Mouse (Mus musculus): ENCODE results near the gene 4632433K11Rik. TPM values are rescaled to one million over a fixed set of nuclear protein-coding genes. Genes with fewer than 3 reads are reported as not detected.
"Not testable (repeated sequence)": the region's sequence is repeated elsewhere in the genome, so short reads cannot be mapped to it uniquely, and the experiment has no call there.

4632433K11Rik gene
- polyA plus RNA-seq, 1 experiment, result not detected

DNA sequence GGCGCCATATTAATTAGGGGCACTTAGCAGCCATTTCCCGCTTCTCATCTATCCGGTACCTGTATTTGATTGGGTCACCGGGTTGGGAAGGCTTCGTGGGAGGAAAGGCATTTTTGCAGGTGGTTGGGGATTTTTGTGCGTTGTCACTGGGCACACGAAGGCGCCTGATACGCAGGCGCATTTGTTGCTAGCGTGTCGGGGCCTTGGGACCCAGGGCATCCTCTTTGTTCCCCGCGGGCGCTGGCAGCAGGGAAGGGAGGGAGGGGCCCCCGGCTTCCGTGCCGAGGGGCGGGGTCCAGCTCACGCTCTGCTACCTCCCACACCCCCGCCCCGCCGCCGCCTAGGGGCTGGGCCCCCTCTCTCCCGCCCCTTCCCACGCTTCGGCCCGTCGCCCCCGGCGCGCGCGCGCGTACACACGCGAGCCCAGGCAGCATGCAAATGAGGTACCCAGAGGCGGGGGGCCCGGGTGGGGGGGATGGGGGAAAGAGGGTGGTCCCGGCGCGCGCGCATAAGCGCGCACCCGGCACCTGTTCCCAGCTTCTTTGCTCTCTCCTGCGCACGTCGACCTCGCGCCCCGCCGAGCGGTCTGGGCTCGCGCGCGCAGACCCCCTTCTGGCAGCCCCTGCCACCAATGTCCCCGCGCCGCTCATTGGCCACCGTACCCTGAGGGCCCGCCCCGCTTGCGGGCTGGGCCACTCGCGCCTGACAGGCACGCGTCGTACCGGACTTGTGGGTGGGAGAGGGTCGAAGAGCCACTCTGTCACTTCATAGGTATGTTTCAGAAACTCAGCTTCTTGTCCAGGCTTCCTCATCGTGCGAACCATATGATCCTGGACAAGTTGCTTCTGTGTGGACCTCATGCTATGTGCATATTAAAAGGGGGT lies 18.6 kb upstream of the 4632433K11Rik start, which contains the start of gene Gm44973:
Gene Gm44973 (plus strand): TSS at position 379 of the 884 bp plus-strand sequence.
- TF ChIP-seq CTCF (IDR thresholded peaks at IDR 0.05; ENCODE audit: control insufficient read depth, insufficient read depth, insufficient replicate concordance, low read depth, low read length) (no peak), POLR2A (IDR thresholded peaks at IDR 0.05; ENCODE audit: control insufficient read depth, low read depth, low read length) (peak; percentile 33; the same call in 1 of the 2 replicates)
- H3K36me3 ChIP-seq (ENCODE audit: control insufficient read depth, insufficient read depth, low read length), result no peaks in the 10 kb centered on the region
- peak within 1 kb of the TSS; percentile 92 for H3K4me3 ChIP-seq (ENCODE audit: control insufficient read depth, low read depth, low read length)
- H3K27me3 ChIP-seq (ENCODE audit: control insufficient read depth, insufficient read depth, low read length), result no peaks in the 10 kb centered on the region
- H3K4me1 ChIP-seq (ENCODE audit: control insufficient read depth, insufficient read depth, low read length), result peaks cover 4% of the 10 kb centered on the region
- peak within 1 kb of the TSS; percentile 94 for H3K27ac ChIP-seq (ENCODE audit: control insufficient read depth, insufficient read depth, low read depth, low read length)

DNA sequence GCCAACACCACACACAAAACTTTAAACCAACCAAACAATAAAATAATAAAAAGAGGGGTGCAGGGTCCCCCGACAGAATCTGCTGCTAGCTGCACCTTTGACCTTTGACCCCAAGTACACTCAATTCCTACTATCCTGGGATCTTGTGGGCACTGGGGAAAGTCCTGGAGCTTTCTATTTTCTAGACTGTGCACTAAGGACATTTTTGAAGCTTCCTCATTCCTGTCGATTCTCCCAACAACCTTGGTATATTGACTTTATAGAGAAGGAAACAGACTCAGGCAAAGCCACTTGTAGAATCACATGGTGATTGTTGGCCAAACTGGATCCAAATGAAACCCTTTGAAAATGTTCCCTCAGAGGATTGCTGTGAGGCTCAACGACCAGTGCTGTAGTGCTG lies 17.9 kb upstream of the 4632433K11Rik start:
- H3K4me3 ChIP-seq (ENCODE audit: control insufficient read depth, low read depth, low read length), result peak overlapping the region; percentile 90
- TF ChIP-seq POLR2A (IDR thresholded peaks at IDR 0.05; ENCODE audit: control insufficient read depth, low read depth, low read length), result no peak
- TF ChIP-seq CTCF (IDR thresholded peaks at IDR 0.05; ENCODE audit: control insufficient read depth, insufficient read depth, insufficient replicate concordance, low read depth, low read length), result no peak
- no peaks in the 10 kb centered on the region for H3K36me3 ChIP-seq (ENCODE audit: control insufficient read depth, insufficient read depth, low read length)
- H3K4me1 ChIP-seq (ENCODE audit: control insufficient read depth, insufficient read depth, low read length), result peaks cover 4% of the 10 kb centered on the region
- no peaks in the 10 kb centered on the region for H3K27me3 ChIP-seq (ENCODE audit: control insufficient read depth, insufficient read depth, low read length)
- peak overlapping the region; percentile 90 for H3K27ac ChIP-seq (ENCODE audit: control insufficient read depth, insufficient read depth, low read depth, low read length)

DNA sequence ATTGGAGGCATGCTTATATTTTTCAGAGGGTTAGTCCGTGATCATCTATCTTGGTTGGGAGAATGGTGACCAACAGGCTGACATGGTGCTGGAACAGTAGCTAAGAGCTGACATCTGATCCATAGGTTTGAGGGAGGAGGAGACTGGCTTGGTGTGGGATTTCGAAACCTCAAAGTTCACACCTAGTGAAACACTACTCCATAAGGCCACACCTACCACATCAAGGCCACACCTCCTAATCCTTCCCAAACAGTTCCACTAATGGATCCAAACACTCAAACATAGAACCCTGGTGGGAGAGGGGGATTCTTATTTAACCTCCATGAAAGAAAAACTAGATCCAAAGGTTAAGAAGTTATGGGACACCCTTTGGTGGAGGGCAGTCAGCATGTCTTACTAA lies 17.0 kb upstream of the 4632433K11Rik start:
- no peak overlapping the region for H3K27ac ChIP-seq (ENCODE audit: control insufficient read depth, insufficient read depth, low read depth, low read length)
- no peaks in the 10 kb centered on the region for H3K27me3 ChIP-seq (ENCODE audit: control insufficient read depth, insufficient read depth, low read length)
- TF ChIP-seq CTCF (IDR thresholded peaks at IDR 0.05; ENCODE audit: control insufficient read depth, insufficient read depth, insufficient replicate concordance, low read depth, low read length) (no peak), POLR2A (IDR thresholded peaks at IDR 0.05; ENCODE audit: control insufficient read depth, low read depth, low read length) (no peak)
- no peak overlapping the region for H3K4me3 ChIP-seq (ENCODE audit: control insufficient read depth, low read depth, low read length)
- H3K4me1 ChIP-seq (ENCODE audit: control insufficient read depth, insufficient read depth, low read length), result peaks cover 4% of the 10 kb centered on the region
- H3K36me3 ChIP-seq (ENCODE audit: control insufficient read depth, insufficient read depth, low read length), result no peaks in the 10 kb centered on the region

DNA sequence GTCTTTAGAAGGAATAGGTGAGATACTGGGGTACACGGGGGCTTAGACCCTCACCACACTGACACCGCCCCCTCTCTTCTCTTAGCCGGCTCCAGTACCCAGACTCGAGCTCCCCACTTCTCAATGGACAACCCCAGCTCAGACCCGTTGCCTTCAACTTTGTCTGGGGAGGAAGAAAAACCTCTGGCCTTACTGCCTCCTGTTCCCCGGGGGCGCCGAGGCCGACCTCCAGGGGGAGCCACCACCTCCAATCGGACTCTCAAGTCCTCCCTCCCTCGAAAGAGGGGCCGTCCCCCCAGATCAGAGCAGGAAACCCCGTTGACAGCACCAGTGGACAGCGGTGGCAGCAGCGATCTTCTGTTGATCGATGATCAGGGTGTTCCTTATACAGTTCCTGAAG lies 16.6 kb upstream of the 4632433K11Rik start:
- H3K4me1 ChIP-seq (ENCODE audit: control insufficient read depth, insufficient read depth, low read length), result peaks cover 4% of the 10 kb centered on the region
- H3K27ac ChIP-seq (ENCODE audit: control insufficient read depth, insufficient read depth, low read depth, low read length), result no peak overlapping the region
- H3K4me3 ChIP-seq (ENCODE audit: control insufficient read depth, low read depth, low read length), result no peak overlapping the region
- TF ChIP-seq CTCF (IDR thresholded peaks at IDR 0.05; ENCODE audit: control insufficient read depth, insufficient read depth, insufficient replicate concordance, low read depth, low read length) (no peak), POLR2A (IDR thresholded peaks at IDR 0.05; ENCODE audit: control insufficient read depth, low read depth, low read length) (no peak)
- no peaks in the 10 kb centered on the region for H3K27me3 ChIP-seq (ENCODE audit: control insufficient read depth, insufficient read depth, low read length)
- peaks cover 1% of the 10 kb centered on the region; the same call in 1 of the 2 replicates for H3K36me3 ChIP-seq (ENCODE audit: control insufficient read depth, insufficient read depth, low read length)

DNA sequence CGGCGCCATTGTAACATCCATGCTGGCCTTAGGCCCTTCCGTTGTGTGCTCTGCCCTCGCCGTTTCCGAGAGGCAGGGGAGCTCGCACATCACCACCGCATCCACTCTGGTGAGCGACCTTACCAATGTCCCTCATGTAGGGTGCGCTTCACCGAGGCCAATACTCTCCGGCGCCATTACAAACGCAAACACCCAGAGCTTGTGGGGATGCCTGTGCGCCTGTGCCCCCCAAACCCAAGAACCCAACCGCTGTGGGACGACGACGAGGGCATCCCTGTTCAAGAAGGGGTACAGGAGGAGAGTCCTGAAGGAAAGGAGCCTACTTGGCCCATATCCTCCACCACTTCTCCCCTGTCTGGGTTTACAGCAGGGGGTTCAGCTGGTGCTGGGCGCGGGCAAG lies 16.0 kb upstream of the 4632433K11Rik start:
- Histone ChIP-seq H3K36me3 (ENCODE audit: control insufficient read depth, insufficient read depth, low read length) (peaks cover 1% of the 10 kb centered on the region; the same call in 1 of the 2 replicates), H3K27ac (ENCODE audit: control insufficient read depth, insufficient read depth, low read depth, low read length) (no peak overlapping the region), H3K4me3 (ENCODE audit: control insufficient read depth, low read depth, low read length) (no peak overlapping the region), H3K4me1 (ENCODE audit: control insufficient read depth, insufficient read depth, low read length) (peaks cover 4% of the 10 kb centered on the region), H3K27me3 (ENCODE audit: control insufficient read depth, insufficient read depth, low read length) (no peaks in the 10 kb centered on the region)
- TF ChIP-seq POLR2A (IDR thresholded peaks at IDR 0.05; ENCODE audit: control insufficient read depth, low read depth, low read length) (no peak), CTCF (IDR thresholded peaks at IDR 0.05; ENCODE audit: control insufficient read depth, insufficient read depth, insufficient replicate concordance, low read depth, low read length) (no peak)

DNA sequence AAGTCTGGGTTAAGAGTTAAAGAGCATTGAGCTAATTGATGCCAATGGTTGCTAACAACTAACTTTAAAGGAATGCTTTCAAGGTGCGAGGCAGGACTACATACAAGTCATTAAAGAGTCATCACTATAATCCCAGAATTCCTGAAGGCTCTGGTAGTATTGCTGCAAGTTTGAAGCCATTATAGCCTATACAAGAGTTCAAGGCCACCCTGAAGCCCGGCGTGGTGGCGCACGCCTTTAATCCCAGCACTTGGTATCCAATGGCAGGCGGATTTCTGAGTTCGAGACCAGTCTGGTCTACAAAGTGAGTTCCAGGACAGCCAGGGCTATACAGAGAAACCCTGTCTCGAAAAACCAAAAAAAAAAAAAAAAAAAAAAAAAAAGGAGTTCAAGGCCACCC lies 14.3 kb upstream of the 4632433K11Rik start:
- H3K36me3 ChIP-seq (ENCODE audit: control insufficient read depth, insufficient read depth, low read length); H3K27me3 ChIP-seq (ENCODE audit: control insufficient read depth, insufficient read depth, low read length); H3K27ac ChIP-seq (ENCODE audit: control insufficient read depth, insufficient read depth, low read depth, low read length); H3K4me1 ChIP-seq (ENCODE audit: control insufficient read depth, insufficient read depth, low read length): not testable (repeated sequence)
- H3K4me3 ChIP-seq (ENCODE audit: control insufficient read depth, low read depth, low read length), result peak overlapping the region; percentile 88

DNA sequence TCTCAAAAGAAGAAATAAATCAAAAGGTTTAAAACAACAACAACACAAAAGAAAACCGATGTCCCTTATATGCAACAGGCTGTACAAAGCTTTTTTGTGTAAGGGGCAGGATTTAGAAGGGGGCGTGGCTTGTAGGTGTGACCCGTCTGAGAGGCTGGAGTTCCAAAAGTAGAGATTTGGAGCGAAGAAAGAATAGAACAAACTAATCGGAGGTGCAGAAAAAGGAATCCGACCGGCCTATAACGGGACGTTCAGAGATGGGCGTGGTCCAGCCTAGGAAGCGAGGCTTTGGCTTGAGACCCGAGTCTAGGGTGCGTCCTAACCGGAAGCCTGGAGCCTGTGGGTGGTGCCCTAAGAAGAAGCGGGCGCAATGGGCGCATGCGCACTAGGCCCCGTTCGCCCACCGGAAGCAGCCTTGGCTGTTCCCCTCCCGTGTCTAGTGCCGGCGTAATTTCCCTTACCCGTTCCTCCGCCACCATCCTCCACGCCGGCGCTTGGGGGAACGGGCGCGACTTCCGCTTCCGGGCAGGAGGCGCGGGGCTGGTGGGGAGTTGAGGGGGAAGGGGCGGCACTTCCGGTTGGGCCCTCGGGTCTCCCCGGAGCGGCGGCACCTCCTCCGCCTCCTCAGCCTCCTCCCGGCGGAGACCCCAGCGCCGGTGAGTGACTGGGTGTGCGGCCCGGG lies 13.8 kb upstream of the 4632433K11Rik start, which contains the start of the genes Zfp865 and Ccdc106:
Gene Zfp865 (plus strand): TSS at position 377 of the 682 bp plus-strand sequence.
Gene Ccdc106 (plus strand): TSS at position 554 of the 682 bp plus-strand sequence.
- peak; percentile 78 for TF ChIP-seq POLR2A (IDR thresholded peaks at IDR 0.05; ENCODE audit: control insufficient read depth, low read depth, low read length)
- no peak for TF ChIP-seq CTCF (IDR thresholded peaks at IDR 0.05; ENCODE audit: control insufficient read depth, insufficient read depth, insufficient replicate concordance, low read depth, low read length)
- peaks cover 1% of the 10 kb centered on the region; the same call in 1 of the 2 replicates for H3K36me3 ChIP-seq (ENCODE audit: control insufficient read depth, insufficient read depth, low read length)
- peaks cover 4% of the 10 kb centered on the region for H3K4me1 ChIP-seq (ENCODE audit: control insufficient read depth, insufficient read depth, low read length)

More for the DNA sequence above, 13.8 kb upstream of the 4632433K11Rik start, which contains the start of the genes Zfp865 and Ccdc106:
- Histone ChIP-seq H3K27me3 (ENCODE audit: control insufficient read depth, insufficient read depth, low read length) (no peaks in the 10 kb centered on the region), H3K27ac (ENCODE audit: control insufficient read depth, insufficient read depth, low read depth, low read length) (peak within 1 kb of the TSS; percentile 85), H3K4me3 (ENCODE audit: control insufficient read depth, low read depth, low read length) (peak within 1 kb of the TSS; percentile 88)

Data from testis, adult 2 months (tissue).